Mouse (Mus musculus) megakaryocyte, embryonic 14.5 days (primary cell): ENCODE measurements around the gene Fmo2.

ENCODE experiments used
- FLI1 ChIP-seq: IDR thresholded peaks from 2 replicates; pipeline ENCODE4 v1.6.1; 2012; ENCODE audit warnings: low read length, inconsistent platforms, mixed read lengths
- GATA1 ChIP-seq: IDR thresholded peaks from 3 replicates; pipeline ENCODE4 v1.6.1; 2012; ENCODE audit warnings: mixed read lengths, low read length, inconsistent platforms, borderline replicate concordance

GRCm38 (mm10) chr1:162946837-162947558 lies 48.5 kb upstream of the Fmo2 start:
- TF ChIP-seq GATA1 (no peak), FLI1 (no peak)
